Mouse (Mus musculus): ENCODE measurements around the gene Rbm8a2. TPM values are rescaled to one million over a fixed set of nuclear protein-coding genes. Genes with fewer than 3 reads are reported as not detected.

Gene Rbm8a2
- total RNA-seq, 2 experiments from 2014 or later = not detected

DNA sequence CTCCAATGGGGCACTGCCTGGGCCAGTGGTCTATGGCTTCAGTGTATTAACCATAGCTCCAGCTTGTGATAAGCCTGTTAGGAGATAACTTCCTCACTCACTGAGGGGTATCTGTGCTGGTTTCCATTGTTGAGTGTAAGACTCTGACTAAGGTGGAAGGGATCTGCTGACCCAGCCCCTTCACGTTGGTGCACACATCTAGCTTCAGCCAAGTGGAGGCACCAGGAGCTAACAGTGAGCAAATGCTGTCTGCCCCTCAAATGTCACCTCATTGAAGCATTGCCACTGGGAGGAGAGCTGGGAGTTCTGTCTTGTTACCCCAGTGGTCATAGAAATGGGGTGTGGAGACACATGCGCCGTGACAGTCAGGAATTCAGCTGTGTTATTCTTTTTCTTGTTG is 40.2 kb downstream of the Rbm8a2 start:
- ATAC-seq (replicated peaks; ENCODE audit: low FRiP score, poor library complexity, severe bottlenecking) = no peak

DNA sequence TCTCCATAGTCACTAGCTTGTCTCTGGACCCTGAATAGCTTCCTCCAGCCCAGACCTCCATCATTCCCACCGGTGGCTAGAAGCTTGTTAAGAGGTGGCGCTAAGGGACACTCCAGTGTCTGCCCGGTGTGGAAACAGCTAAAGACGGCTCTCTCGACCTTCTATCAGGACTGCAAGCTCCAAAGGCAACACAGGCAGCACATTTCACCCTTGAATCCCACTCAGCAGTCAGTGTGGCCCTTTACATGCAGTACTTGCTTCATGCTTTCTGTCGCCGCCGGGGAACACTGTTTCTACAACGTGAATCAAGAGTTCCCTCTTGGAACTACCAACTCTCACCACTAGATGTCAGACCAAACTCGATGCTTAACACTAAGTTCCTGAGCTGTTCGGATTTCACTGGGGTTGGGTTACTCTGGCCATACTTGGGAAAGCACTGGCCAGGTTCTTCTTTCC is 42.6 kb downstream of the Rbm8a2 start:
- ATAC-seq (replicated peaks; ENCODE audit: low FRiP score, poor library complexity, severe bottlenecking) = peak; percentile 52; the same call in 1 of the 2 replicates

DNA sequence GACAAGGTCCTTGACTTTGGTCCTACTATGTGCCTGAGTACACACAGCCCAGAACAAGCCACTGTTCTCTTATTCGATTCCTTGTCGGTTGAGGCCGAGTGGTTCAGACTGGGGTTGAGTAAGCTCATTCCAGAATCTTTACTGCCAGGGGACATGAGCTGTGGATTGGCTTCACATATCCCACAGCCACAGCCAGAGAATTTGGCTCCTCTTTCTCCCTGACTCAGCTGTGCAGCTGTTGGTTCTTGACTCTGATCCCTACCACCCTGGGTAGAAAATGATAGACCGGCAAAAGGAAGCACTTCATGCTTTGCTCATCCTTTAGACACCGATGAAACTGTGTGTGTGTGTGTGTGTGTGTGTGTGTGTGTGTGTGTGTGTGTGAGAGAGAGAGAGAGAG is 47.5 kb downstream of the Rbm8a2 start:
- ATAC-seq (replicated peaks; ENCODE audit: low FRiP score, poor library complexity, severe bottlenecking) = no peak

Other genes starting within 250 kb of the Rbm8a2 start
- 6.7 and 25.0 TPM in 2 replicates for gene Exo1, start 98.5 kb downstream of the Rbm8a2 start, total RNA-seq (2015; ENCODE audit: low replicate concordance)
- gene Exo1, start 98.5 kb downstream of the Rbm8a2 start, total RNA-seq (2017; ENCODE audit: low replicate concordance) = 9.8 and 19.7 TPM in 2 replicates
- not detected in 2 replicates for gene Gm38100, start 58.8 kb downstream of the Rbm8a2 start, total RNA-seq (2015; ENCODE audit: low replicate concordance)
- not detected in 2 replicates for gene Gm38100, start 58.8 kb downstream of the Rbm8a2 start, total RNA-seq (2017; ENCODE audit: low replicate concordance)

All from erythroblast, adult 5-6 weeks (primary cell).